In the genomic region with DNA sequence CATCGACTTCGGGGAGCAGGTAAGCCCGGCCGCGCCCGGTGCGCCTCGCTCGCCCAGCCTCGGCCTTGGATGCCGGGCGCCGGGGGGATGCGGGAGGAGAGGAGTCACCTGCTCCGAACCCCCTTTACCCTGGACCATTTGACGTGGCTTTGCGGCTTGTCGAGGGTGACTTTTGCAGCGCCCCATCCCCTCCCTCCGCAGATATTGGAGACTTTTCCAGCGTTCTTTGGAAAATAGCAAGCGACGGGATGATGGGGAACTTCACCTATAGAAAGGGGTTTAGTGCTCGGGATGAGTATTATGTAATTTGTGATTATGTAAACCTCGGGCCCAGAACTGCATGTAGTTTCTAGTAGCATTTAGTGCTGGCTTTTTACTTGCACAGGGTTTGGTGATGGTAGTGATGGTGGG, we compare ENCODE assay signal across 8 mouse cellular contexts. TPM values are rescaled to one million over a fixed set of nuclear protein-coding genes. Genes with fewer than 3 reads are reported as not detected.
DNase-seq lines count a peak whose midpoint lies in the region; ATAC-seq and TF ChIP-seq lines count a peak whose summit lies in the region.

No protein-coding gene starts in this region.

- CTCF ChIA-PET in Patski (lab: Charles Lee): interaction anchor here (3.4 kb wide), 1 partner anchor 141 kb away, joined by 40 read pairs; no protein-coding TSS in a partner anchor

- no peak for TF ChIP-seq CTCF in Patski (IDR thresholded peaks at IDR 0.05)
- TF ChIP-seq CTCF in forebrain, postnatal 0 days (IDR thresholded peaks at IDR 0.05; ENCODE audit: low read depth): no peak

- DNase-seq in heart, postnatal 14 days: no peak
- no peak for DNase-seq in Patski (ENCODE audit: low read depth, low spot score)
- peak; percentile 58 for DNase-seq in forebrain, postnatal 0 days
- no peak for DNase-seq in adrenal gland, adult 2 months
- no peak for DNase-seq in gastrocnemius, postnatal 14 days
- DNase-seq in cerebellum, adult 18-20 months: no peak

- WGBS in heart, embryonic 16.5 days: 1% methylated on average over 25 of the region's 25 CpGs
- WGBS in forebrain, postnatal 0 days: under 1% methylated on average over 25 of the region's 25 CpGs
- under 1% methylated on average over 25 of the region's 25 CpGs for WGBS in macrophage (ENCODE audit: missing documents)

- H3K9ac ChIP-seq in heart, embryonic 16.5 days (ENCODE audit: low read length): peak overlapping the region; percentile 81
- peak overlapping the region; percentile 96 for H3K9ac ChIP-seq in forebrain, postnatal 0 days

- ATAC-seq in heart, embryonic 16.5 days (replicated peaks; ENCODE audit: extremely low read depth, insufficient read depth, low FRiP score): peak; percentile 10; the same call in 1 of the 2 replicates
- ATAC-seq in Patski: peak; percentile 40
- ATAC-seq in forebrain, postnatal 0 days: peak; percentile 12

- H3K4me2 ChIP-seq in heart, embryonic 16.5 days (ENCODE audit: low read depth, low read length): peak overlapping the region; percentile 93
- peak overlapping the region; percentile 44 for H3K4me2 ChIP-seq in forebrain, postnatal 0 days (ENCODE audit: low read depth)

- H3K4me1 ChIP-seq in heart, embryonic 16.5 days (ENCODE audit: control insufficient read depth, insufficient read depth, low read length): peaks cover 14% of the 10 kb centered on the region
- H3K4me1 ChIP-seq in forebrain, postnatal 0 days (ENCODE audit: insufficient read depth): peaks cover 8% of the 10 kb centered on the region

- H3K4me3 ChIP-seq in heart, embryonic 16.5 days (ENCODE audit: low read length): peak overlapping the region; percentile 89
- H3K4me3 ChIP-seq in forebrain, postnatal 0 days (ENCODE audit: low read depth, low read length): peak overlapping the region; percentile 90
- peak overlapping the region; percentile 55 for H3K4me3 ChIP-seq in macrophage (ENCODE audit: inconsistent target)

- H3K79me2 ChIP-seq in macrophage (ENCODE audit: inconsistent target): peaks cover 37% of the 10 kb centered on the region

- H3K36me3 ChIP-seq in heart, embryonic 16.5 days (ENCODE audit: control insufficient read depth, insufficient read depth): no peaks in the 10 kb centered on the region
- no peaks in the 10 kb centered on the region for H3K36me3 ChIP-seq in forebrain, postnatal 0 days (ENCODE audit: insufficient read depth)
- H3K36me3 ChIP-seq in macrophage (ENCODE audit: inconsistent target): no peaks in the 10 kb centered on the region

- POLR2A ChIA-PET in Patski (lab: Charles Lee): no interaction called here

- no peaks in the 10 kb centered on the region for H3K9me3 ChIP-seq in heart, embryonic 16.5 days (replicated peaks; ENCODE audit: control insufficient read depth, low read length)
- no peaks in the 10 kb centered on the region for H3K9me3 ChIP-seq in forebrain, postnatal 0 days (ENCODE audit: low read length)

- H3K27me3 ChIP-seq in heart, embryonic 16.5 days (ENCODE audit: control insufficient read depth, insufficient read depth, low read length): no peaks in the 10 kb centered on the region
- H3K27me3 ChIP-seq in Patski: no peaks in the 10 kb centered on the region
- H3K27me3 ChIP-seq in forebrain, postnatal 0 days (ENCODE audit: insufficient read depth, low read length): no peaks in the 10 kb centered on the region

- H3K27ac ChIP-seq in heart, embryonic 16.5 days (ENCODE audit: low read length): peak overlapping the region; percentile 83
- peak overlapping the region; percentile 97 for H3K27ac ChIP-seq in forebrain, postnatal 0 days (ENCODE audit: low read depth, low read length)
- no peak overlapping the region for H3K27ac ChIP-seq in macrophage

- in situ Hi-C loops in Patski (cut with MboI; ENCODE audit: low pct_unique_long_range_greater_than_20kb): no loop called here

- intact Hi-C loops in heart, postnatal 14 days (cut with DNase I): loop anchor here (2.0 to 5.0 kb wide), 2 partner anchors 85 to 114 kb away; no protein-coding TSS in a partner anchor
- intact Hi-C loops in gastrocnemius, postnatal 14 days (cut with DNase I; ENCODE audit: low total_unique reads): loop anchor here (10.0 kb wide), 1 partner anchor 98 kb away; no protein-coding TSS in a partner anchor

RNA-seq across cellular contexts. Expression of a gene that starts 0.6 kb away (rescaled TPM):
- polyA plus RNA-seq in heart, embryonic 16.5 days (2015; fragmentation: Nextera tagmentation; extraction: Ambion mirVana): 11.0 and 12.9 TPM in 2 replicates
- total RNA-seq in heart, postnatal 14 days (2021): 100 to 1,000 TPM; 176 to 186 TPM
- polyA plus RNA-seq in Patski (2021) (85.8 TPM), macrophage (2018) (21.6 to 32.9 TPM (median 22.5 TPM) in 3 replicates)
- 31.5 and 35.5 TPM in 2 replicates for total RNA-seq in forebrain, postnatal 0 days (2014; rRNA removed)
- 18.9 and 22.8 TPM in 2 replicates for polyA plus RNA-seq in forebrain, postnatal 0 days (2015; fragmentation: Nextera tagmentation; extraction: Ambion mirVana)
- total RNA-seq in macrophage (2018; cell fraction: chromatin; rRNA removed): 10 to 100 TPM in 1 of 26 experiments, 1 to 10 TPM in 20, under 1 TPM in 5; 0.55 to 10.1 (median 1.9) TPM
- 10 to 100 TPM in 13 of 26 experiments, 1 to 10 TPM in 13; 4.7 to 34.1 (median 15.2) TPM for total RNA-seq in macrophage (2018; cell fraction: cytosol; rRNA removed)
- 10 to 100 TPM in 10 of 26 experiments, 1 to 10 TPM in 16; 2.7 to 22.2 (median 6.6) TPM for total RNA-seq in macrophage (2018; cell fraction: nucleus; rRNA removed)
- total RNA-seq in adrenal gland, adult 2 months (2021): 10 to 100 TPM; 56.9 to 61.0 TPM
- polyA plus RNA-seq in adrenal gland, adult 2 months (2012; rRNA removed): 32.8 and 38.5 TPM in 2 replicates
- total RNA-seq in gastrocnemius, postnatal 14 days (2021): 10 to 100 TPM; 41.5 to 55.1 TPM
